Mouse (Mus musculus) liver, embryonic 14.5 days (tissue): Measurements from ENCODE around the gene Adamts9.

Source experiments
- CTCF ChIP-seq: IDR thresholded peaks from 2 replicates; pipeline ENCODE4 v1.5.1; 2016; ENCODE audit warnings: antibody characterized with exemption, low read depth, control low read depth
- EP300 ChIP-seq: IDR thresholded peaks from 2 replicates; pipeline ENCODE4 v1.6.1; 2016; ENCODE audit warnings: antibody characterized with exemption, low read depth

GRCm38 (mm10) chr6:92960997-92961396 is 17.7 kb upstream of the Adamts9 start:
- TF ChIP-seq CTCF (no peak), EP300 (no peak)
